Mouse (Mus musculus): ENCODE measurements around the gene Zcchc9. TPM values are rescaled to one million over a fixed set of nuclear protein-coding genes. Genes with fewer than 3 reads are reported as not detected.
"Not testable (repeated sequence)": the region's sequence is repeated elsewhere in the genome, so short reads cannot be mapped to it uniquely, and the experiment has no call there.

The Zcchc9 gene
- polyA plus RNA-seq, 1 experiment, result 21.1 TPM

GRCm38 (mm10) chr13:91763654-91764053 is 43.9 kb downstream of the Zcchc9 start:
- DNase-seq (ENCODE audit: extremely low spot score in 1 of 2, low spot score in 1 of 2), result not testable (repeated sequence)

GRCm38 (mm10) chr13:91761654-91762445 is 45.7 kb downstream of the Zcchc9 start:
- no peak for DNase-seq (ENCODE audit: extremely low spot score in 1 of 2, low spot score in 1 of 2)

GRCm38 (mm10) chr13:91760302-91761050 is 47.0 kb downstream of the Zcchc9 start:
- no peak for DNase-seq (ENCODE audit: extremely low spot score in 1 of 2, low spot score in 1 of 2)

- no peak for DNase-seq (ENCODE audit: extremely low spot score in 1 of 2, low spot score in 1 of 2)
Measured at GRCm38 (mm10) chr13:91759791-91760190, 47.7 kb downstream of the Zcchc9 start.

- no peak for DNase-seq (ENCODE audit: extremely low spot score in 1 of 2, low spot score in 1 of 2)
Measured at GRCm38 (mm10) chr13:91758316-91759048, 49.0 kb downstream of the Zcchc9 start.

GRCm38 (mm10) chr13:91756230-91756629 is 51.3 kb downstream of the Zcchc9 start:
- DNase-seq (ENCODE audit: extremely low spot score in 1 of 2, low spot score in 1 of 2), result no peak

- no peak for DNase-seq (ENCODE audit: extremely low spot score in 1 of 2, low spot score in 1 of 2)
Measured at GRCm38 (mm10) chr13:91754762-91755161, 52.7 kb downstream of the Zcchc9 start.

GRCm38 (mm10) chr13:91753724-91754123 is 53.8 kb downstream of the Zcchc9 start:
- DNase-seq (ENCODE audit: extremely low spot score in 1 of 2, low spot score in 1 of 2), result no peak

GRCm38 (mm10) chr13:91749981-91750380 is 57.5 kb downstream of the Zcchc9 start:
- no peak for DNase-seq (ENCODE audit: extremely low spot score in 1 of 2, low spot score in 1 of 2)

- DNase-seq (ENCODE audit: extremely low spot score in 1 of 2, low spot score in 1 of 2), result no peak
Measured at GRCm38 (mm10) chr13:91748401-91748800, 59.1 kb downstream of the Zcchc9 start.

Other genes with a start within 250 kb of the Zcchc9 start
- gene Acot12, start 66.2 kb downstream of the Zcchc9 start, polyA plus RNA-seq (2012; rRNA removed), result 0.34 and 0.50 TPM in 2 replicates
- 0.20 and 0.36 TPM in 2 replicates for gene Ckmt2, start 69.2 kb upstream of the Zcchc9 start, polyA plus RNA-seq (2012; rRNA removed)

Data from frontal cortex, adult 2 months (tissue).